Mouse (Mus musculus): ENCODE data around the gene Cnnm2. TPM values are rescaled to one million over a fixed set of nuclear protein-coding genes. Genes with fewer than 3 reads are reported as not detected.
A peak's percentile ranks its signal among the peaks of the same experiment; 100 is the strongest.
"Not testable (repeated sequence)": the region's sequence is repeated elsewhere in the genome, so short reads cannot be mapped to it uniquely, and the experiment has no call there.

The Cnnm2 gene
- polyA plus RNA-seq, 1 experiment from 2014 or later = 3.8 TPM

- no peak overlapping the region for H3K27ac ChIP-seq (replicated peaks; ENCODE audit: low read depth, low read length)
- DNase-seq (ENCODE audit: low spot score) = no peak
- H3K9me3 ChIP-seq (replicated peaks; ENCODE audit: control insufficient read depth, low read length) = no peaks in the 10 kb centered on the region
- H3K9ac ChIP-seq (replicated peaks; ENCODE audit: low read length) = no peak overlapping the region
- no peak for ATAC-seq (replicated peaks; ENCODE audit: insufficient number of reproducible peaks, low FRiP score, low TSS enrichment, low read depth)
- 65% methylated on average over 9 of the region's 9 CpGs for WGBS
- H3K4me1 ChIP-seq (ENCODE audit: control insufficient read depth, insufficient read depth, low read length) = no peaks in the 10 kb centered on the region
- no peaks in the 10 kb centered on the region for H3K36me3 ChIP-seq (replicated peaks; ENCODE audit: control insufficient read depth, insufficient read depth, low read depth, low read length)
- no peaks in the 10 kb centered on the region for H3K27me3 ChIP-seq (ENCODE audit: control insufficient read depth, insufficient read depth, low read length)
- no peak overlapping the region for H3K4me2 ChIP-seq (ENCODE audit: low read depth, low read length)
- H3K4me3 ChIP-seq (ENCODE audit: low read depth, low read length) = no peak overlapping the region
Measured at GRCm38 (mm10) chr19:46744681-46745080, 16.7 kb upstream of the Cnnm2 start.

- 90% methylated on average over 3 of the region's 3 CpGs for WGBS
- H3K9ac ChIP-seq (replicated peaks; ENCODE audit: low read length) = no peak overlapping the region
Measured at GRCm38 (mm10) chr19:46747799-46748198, 13.6 kb upstream of the Cnnm2 start.

GRCm38 (mm10) chr19:46752235-46752634 is 9.2 kb upstream of the Cnnm2 start:
- H3K4me3 ChIP-seq (ENCODE audit: low read depth, low read length) = no peak overlapping the region
- no peak overlapping the region for H3K27ac ChIP-seq (replicated peaks; ENCODE audit: low read depth, low read length)
- no peaks in the 10 kb centered on the region for H3K9me3 ChIP-seq (replicated peaks; ENCODE audit: control insufficient read depth, low read length)
- H3K9ac ChIP-seq (replicated peaks; ENCODE audit: low read length) = no peak overlapping the region
- 82% methylated on average over 5 of the region's 5 CpGs for WGBS
- H3K4me1 ChIP-seq (ENCODE audit: control insufficient read depth, insufficient read depth, low read length) = no peaks in the 10 kb centered on the region
- no peaks in the 10 kb centered on the region for H3K36me3 ChIP-seq (replicated peaks; ENCODE audit: control insufficient read depth, insufficient read depth, low read depth, low read length)
- H3K27me3 ChIP-seq (ENCODE audit: control insufficient read depth, insufficient read depth, low read length) = no peaks in the 10 kb centered on the region
- no peak for DNase-seq (ENCODE audit: low spot score)
- no peak for ATAC-seq (replicated peaks; ENCODE audit: insufficient number of reproducible peaks, low FRiP score, low TSS enrichment, low read depth)
- no peak overlapping the region for H3K4me2 ChIP-seq (ENCODE audit: low read depth, low read length)

More at GRCm38 (mm10) chr19:46747799-46748198, 13.6 kb upstream of the Cnnm2 start:
- H3K4me2 ChIP-seq (ENCODE audit: low read depth, low read length) = no peak overlapping the region
- no peak overlapping the region for H3K4me3 ChIP-seq (ENCODE audit: low read depth, low read length)
- no peaks in the 10 kb centered on the region for H3K9me3 ChIP-seq (replicated peaks; ENCODE audit: control insufficient read depth, low read length)
- H3K27ac ChIP-seq (replicated peaks; ENCODE audit: low read depth, low read length) = no peak overlapping the region
- no peaks in the 10 kb centered on the region for H3K36me3 ChIP-seq (replicated peaks; ENCODE audit: control insufficient read depth, insufficient read depth, low read depth, low read length)
- no peak for DNase-seq (ENCODE audit: low spot score)
- H3K4me1 ChIP-seq (ENCODE audit: control insufficient read depth, insufficient read depth, low read length) = no peaks in the 10 kb centered on the region
- H3K27me3 ChIP-seq (ENCODE audit: control insufficient read depth, insufficient read depth, low read length) = no peaks in the 10 kb centered on the region
- ATAC-seq (replicated peaks; ENCODE audit: insufficient number of reproducible peaks, low FRiP score, low TSS enrichment, low read depth) = no peak

- ATAC-seq (replicated peaks; ENCODE audit: insufficient number of reproducible peaks, low FRiP score, low TSS enrichment, low read depth) (no peak), DNase-seq (ENCODE audit: low spot score) (no peak)
- no peaks in the 10 kb centered on the region for H3K36me3 ChIP-seq (replicated peaks; ENCODE audit: control insufficient read depth, insufficient read depth, low read depth, low read length)
- no peak overlapping the region for H3K9ac ChIP-seq (replicated peaks; ENCODE audit: low read length)
- no peaks in the 10 kb centered on the region for H3K27me3 ChIP-seq (ENCODE audit: control insufficient read depth, insufficient read depth, low read length)
- no peaks in the 10 kb centered on the region for H3K4me1 ChIP-seq (ENCODE audit: control insufficient read depth, insufficient read depth, low read length)
- H3K27ac ChIP-seq (replicated peaks; ENCODE audit: low read depth, low read length) = no peak overlapping the region
- no peak overlapping the region for H3K4me2 ChIP-seq (ENCODE audit: low read depth, low read length)
- no peak overlapping the region for H3K4me3 ChIP-seq (ENCODE audit: low read depth, low read length)
- H3K9me3 ChIP-seq (replicated peaks; ENCODE audit: control insufficient read depth, low read length) = no peaks in the 10 kb centered on the region
- 39% methylated on average over 9 of the region's 9 CpGs for WGBS
Measured at GRCm38 (mm10) chr19:46755066-46755465, 6.3 kb upstream of the Cnnm2 start.

- Histone ChIP-seq H3K36me3 (replicated peaks; ENCODE audit: control insufficient read depth, insufficient read depth, low read depth, low read length) (no peaks in the 10 kb centered on the region), H3K4me1 (ENCODE audit: control insufficient read depth, insufficient read depth, low read length) (no peaks in the 10 kb centered on the region), H3K9ac (replicated peaks; ENCODE audit: low read length) (no peak overlapping the region), H3K27me3 (ENCODE audit: control insufficient read depth, insufficient read depth, low read length) (no peaks in the 10 kb centered on the region), H3K9me3 (replicated peaks; ENCODE audit: control insufficient read depth, low read length) (no peaks in the 10 kb centered on the region), H3K4me3 (ENCODE audit: low read depth, low read length) (no peak overlapping the region), H3K4me2 (ENCODE audit: low read depth, low read length) (no peak overlapping the region), H3K27ac (replicated peaks; ENCODE audit: low read depth, low read length) (no peak overlapping the region)
- 90% methylated on average over 4 of the region's 4 CpGs for WGBS
- DNase-seq (ENCODE audit: low spot score) = no peak
- ATAC-seq (replicated peaks; ENCODE audit: insufficient number of reproducible peaks, low FRiP score, low TSS enrichment, low read depth) = no peak
Measured at GRCm38 (mm10) chr19:46756221-46756620, 5.2 kb upstream of the Cnnm2 start.

- Histone ChIP-seq H3K27me3 (ENCODE audit: control insufficient read depth, insufficient read depth, low read length) (peaks cover 2% of the 10 kb centered on the region; the same call in 1 of the 2 replicates), H3K27ac (replicated peaks; ENCODE audit: low read depth, low read length) (no peak overlapping the region), H3K9me3 (replicated peaks; ENCODE audit: control insufficient read depth, low read length) (no peaks in the 10 kb centered on the region), H3K36me3 (replicated peaks; ENCODE audit: control insufficient read depth, insufficient read depth, low read depth, low read length) (no peaks in the 10 kb centered on the region), H3K4me2 (ENCODE audit: low read depth, low read length) (no peak overlapping the region), H3K4me1 (ENCODE audit: control insufficient read depth, insufficient read depth, low read length) (no peaks in the 10 kb centered on the region), H3K9ac (replicated peaks; ENCODE audit: low read length) (no peak overlapping the region), H3K4me3 (ENCODE audit: low read depth, low read length) (no peak overlapping the region)
- no peak for ATAC-seq (replicated peaks; ENCODE audit: insufficient number of reproducible peaks, low FRiP score, low TSS enrichment, low read depth)
- no peak for DNase-seq (ENCODE audit: low spot score)
- WGBS = 62% methylated on average over 8 of the region's 8 CpGs
Measured at GRCm38 (mm10) chr19:46759096-46759495, 2.3 kb upstream of the Cnnm2 start.

GRCm38 (mm10) chr19:46759909-46760308 is 1.5 kb upstream of the Cnnm2 start:
- not testable (repeated sequence) for H3K9me3 ChIP-seq (replicated peaks; ENCODE audit: control insufficient read depth, low read length); H3K4me2 ChIP-seq (ENCODE audit: low read depth, low read length); H3K4me3 ChIP-seq (ENCODE audit: low read depth, low read length); H3K4me1 ChIP-seq (ENCODE audit: control insufficient read depth, insufficient read depth, low read length); H3K9ac ChIP-seq (replicated peaks; ENCODE audit: low read length); DNase-seq (ENCODE audit: low spot score); H3K36me3 ChIP-seq (replicated peaks; ENCODE audit: control insufficient read depth, insufficient read depth, low read depth, low read length); ATAC-seq (replicated peaks; ENCODE audit: insufficient number of reproducible peaks, low FRiP score, low TSS enrichment, low read depth); H3K27me3 ChIP-seq (ENCODE audit: control insufficient read depth, insufficient read depth, low read length); H3K27ac ChIP-seq (replicated peaks; ENCODE audit: low read depth, low read length)
- WGBS = 85% methylated on average over 10 of the region's 10 CpGs

- Histone ChIP-seq H3K4me2 (ENCODE audit: low read depth, low read length) (peak overlapping the region; percentile 98), H3K9me3 (replicated peaks; ENCODE audit: control insufficient read depth, low read length) (no peaks in the 10 kb centered on the region), H3K36me3 (replicated peaks; ENCODE audit: control insufficient read depth, insufficient read depth, low read depth, low read length) (no peaks in the 10 kb centered on the region), H3K4me3 (ENCODE audit: low read depth, low read length) (peak overlapping the region; percentile 78), H3K9ac (replicated peaks; ENCODE audit: low read length) (no peak overlapping the region), H3K4me1 (ENCODE audit: control insufficient read depth, insufficient read depth, low read length) (no peaks in the 10 kb centered on the region), H3K27me3 (ENCODE audit: control insufficient read depth, insufficient read depth, low read length) (peaks cover 2% of the 10 kb centered on the region; the same call in 1 of the 2 replicates), H3K27ac (replicated peaks; ENCODE audit: low read depth, low read length) (no peak overlapping the region)
- ATAC-seq (replicated peaks; ENCODE audit: insufficient number of reproducible peaks, low FRiP score, low TSS enrichment, low read depth) (peak; percentile 68), DNase-seq (ENCODE audit: low spot score) (peak; percentile 89)
- WGBS = 18% methylated on average over 29 of the region's 29 CpGs
Measured at GRCm38 (mm10) chr19:46760375-46761160, 828 bp upstream of the Cnnm2 start.

Data from embryonic facial prominence, embryonic 11.5 days (tissue).